Mouse (Mus musculus) adrenal gland, postnatal 14 days (tissue): Measurements from ENCODE around the gene Ppm1l. TPM values are rescaled to one million over a fixed set of nuclear protein-coding genes. Genes with fewer than 3 reads are reported as not detected.

ENCODE experiments used
- DNase-seq: peaks from one replicate; pipeline ENCODE4 v3.0.0; 2021; ENCODE audit warnings: mixed read lengths
- total RNA-seq: library from RNA; stranded (reverse); gene quantifications from 2 replicates; pipeline ENCODE4 v1.2.3, GENCODE M21; 2021

Ppm1l gene
- total RNA-seq, 1 experiment from 2014 or later: 13.5 TPM

- DNase-seq: no peak
These were observed 17.2 kb downstream of the Ppm1l start for GRCm38 (mm10) chr3:69333819-69334218.

- no peak for DNase-seq
These were observed 23.8 kb downstream of the Ppm1l start for GRCm38 (mm10) chr3:69340486-69340885.

DNA sequence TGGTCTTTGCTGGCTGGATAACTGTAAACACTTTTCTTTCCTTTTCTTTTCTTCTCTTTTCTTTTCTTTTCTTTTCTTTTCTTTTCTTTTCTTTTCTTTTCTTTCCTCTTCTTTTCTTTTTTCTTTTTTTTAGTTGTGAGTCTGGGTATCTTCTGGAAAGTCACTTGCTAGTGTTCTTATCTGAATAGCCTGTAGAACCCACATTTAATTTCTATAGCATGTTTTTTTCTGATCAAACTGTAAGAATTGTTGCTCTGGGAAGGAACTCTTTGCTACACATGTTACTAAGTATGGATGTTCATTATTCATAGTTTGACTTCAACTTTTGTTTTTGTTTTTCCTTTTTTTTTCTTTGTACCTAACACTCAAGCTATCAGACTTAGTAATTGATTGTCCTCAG lies 24.3 kb downstream of the Ppm1l start:
- DNase-seq: no peak

DNA sequence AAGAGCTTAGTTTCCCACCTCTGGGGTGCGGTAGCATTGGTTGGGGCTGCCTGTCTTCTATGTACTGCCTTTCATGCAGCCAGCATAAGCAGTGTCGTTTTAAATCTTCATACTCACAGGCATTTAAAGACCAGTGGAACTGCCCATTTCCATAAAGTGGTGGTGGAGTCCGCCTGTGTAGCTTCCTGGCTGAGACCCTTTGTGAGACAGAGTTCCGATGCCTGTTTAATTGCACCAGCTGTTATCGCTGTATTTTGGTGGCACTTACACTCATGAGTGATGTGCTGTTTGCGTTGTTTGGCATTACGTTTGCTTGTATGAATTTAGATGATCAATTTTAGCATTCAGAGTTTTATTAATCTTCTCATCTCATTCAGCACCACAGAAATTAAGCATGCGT lies 24.9 kb downstream of the Ppm1l start:
- DNase-seq: no peak

DNA sequence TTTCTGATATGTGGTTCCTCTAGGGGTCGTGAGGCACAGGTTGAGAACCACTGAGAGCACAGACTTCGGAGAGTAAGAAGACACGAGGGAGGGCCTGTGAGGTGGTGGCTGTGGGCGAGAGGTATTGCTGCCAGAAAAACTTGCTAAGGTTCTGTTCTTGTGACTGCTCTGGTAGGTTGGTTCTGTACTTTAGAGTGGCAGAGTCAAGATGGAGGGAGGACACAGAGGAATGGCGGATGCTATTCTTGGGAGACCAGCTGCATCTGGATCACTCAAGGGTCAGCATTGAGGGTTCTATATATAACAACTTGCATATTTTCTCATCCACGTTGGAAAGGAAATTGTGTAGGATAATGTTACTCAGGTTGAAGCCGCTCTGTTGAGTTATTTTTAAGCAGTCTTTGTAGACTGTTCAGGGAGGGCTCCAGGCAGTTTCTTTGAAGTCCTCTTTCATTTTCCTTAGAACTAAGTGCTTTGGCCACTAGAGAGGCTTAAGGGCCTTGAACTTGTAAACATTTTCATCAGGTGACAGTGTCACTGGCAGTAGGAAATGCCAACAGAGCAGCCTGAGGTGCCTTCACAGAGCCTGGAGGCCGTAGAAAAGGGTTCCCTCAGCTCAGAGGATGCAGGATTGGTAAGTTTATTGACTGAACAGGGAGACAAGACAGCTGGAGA lies 25.7 kb downstream of the Ppm1l start:
- no peak for DNase-seq

- DNase-seq: no peak
These were observed 26.5 kb downstream of the Ppm1l start for GRCm38 (mm10) chr3:69343124-69343523.

- no peak for DNase-seq
These were observed 29.9 kb downstream of the Ppm1l start for GRCm38 (mm10) chr3:69346514-69346913.

GRCm38 (mm10) chr3:69348197-69348920 lies 31.7 kb downstream of the Ppm1l start:
- DNase-seq: peak; percentile 10

DNA sequence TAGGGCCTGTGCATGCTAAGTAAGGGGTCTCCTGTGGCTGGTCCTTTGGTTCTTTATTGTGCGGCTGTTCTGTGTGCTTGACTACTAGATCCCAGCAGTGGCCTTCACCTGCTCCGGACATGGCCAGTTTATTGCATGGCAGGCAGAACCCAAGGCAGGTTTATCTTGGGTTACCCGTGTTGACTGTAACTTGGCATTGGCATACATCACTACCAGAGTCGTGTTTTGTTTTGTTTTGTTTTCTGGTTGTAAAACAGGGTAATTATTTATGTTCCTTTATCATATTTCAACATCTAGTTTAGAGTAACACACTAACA lies 32.2 kb downstream of the Ppm1l start:
- DNase-seq: no peak

- DNase-seq: no peak
These were observed 33.3 kb downstream of the Ppm1l start for GRCm38 (mm10) chr3:69349973-69350372.

- DNase-seq: no peak
These were observed 35.5 kb downstream of the Ppm1l start for GRCm38 (mm10) chr3:69352194-69352593.

DNA sequence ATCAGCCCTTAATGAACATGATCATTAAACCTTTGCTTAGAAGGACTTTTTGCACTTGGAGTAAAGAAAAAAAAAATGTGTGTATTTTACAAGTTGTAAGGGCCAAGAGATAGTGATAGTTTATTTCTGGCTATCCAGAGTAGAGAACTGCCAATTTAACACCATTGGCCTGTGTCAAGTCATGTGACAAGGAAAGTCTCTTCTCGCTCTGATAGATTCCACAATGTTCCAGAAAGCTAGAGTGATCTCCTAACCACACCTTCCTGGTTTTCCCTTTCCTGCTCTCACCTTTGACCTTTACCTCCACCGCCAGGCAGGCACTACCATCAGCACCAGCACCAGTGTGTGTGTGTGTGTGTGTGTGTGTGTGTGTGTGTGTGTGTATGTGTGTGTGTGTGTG lies 38.0 kb downstream of the Ppm1l start:
- no peak for DNase-seq

GRCm38 (mm10) chr3:69356078-69356665 lies 39.5 kb downstream of the Ppm1l start:
- DNase-seq: no peak

DNA sequence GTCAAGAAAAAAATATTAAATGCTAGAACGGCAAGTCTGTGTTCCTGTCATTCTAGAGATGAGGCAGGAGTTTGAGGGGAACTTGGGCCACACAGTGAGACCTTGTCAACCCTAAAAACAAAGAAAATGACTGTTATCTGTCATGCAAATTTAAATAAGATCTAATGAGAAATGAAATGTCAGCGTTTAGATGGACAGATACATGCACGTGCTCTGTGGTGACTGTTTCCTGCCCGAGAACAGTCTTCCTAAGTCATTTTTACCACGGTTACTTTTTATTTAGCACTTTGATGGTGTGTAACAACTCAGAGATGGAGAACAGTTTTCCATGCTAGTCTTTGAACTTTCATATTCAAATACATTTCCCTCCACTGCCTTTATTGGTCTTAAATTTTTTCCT lies 40.1 kb downstream of the Ppm1l start:
- DNase-seq: no peak

DNA sequence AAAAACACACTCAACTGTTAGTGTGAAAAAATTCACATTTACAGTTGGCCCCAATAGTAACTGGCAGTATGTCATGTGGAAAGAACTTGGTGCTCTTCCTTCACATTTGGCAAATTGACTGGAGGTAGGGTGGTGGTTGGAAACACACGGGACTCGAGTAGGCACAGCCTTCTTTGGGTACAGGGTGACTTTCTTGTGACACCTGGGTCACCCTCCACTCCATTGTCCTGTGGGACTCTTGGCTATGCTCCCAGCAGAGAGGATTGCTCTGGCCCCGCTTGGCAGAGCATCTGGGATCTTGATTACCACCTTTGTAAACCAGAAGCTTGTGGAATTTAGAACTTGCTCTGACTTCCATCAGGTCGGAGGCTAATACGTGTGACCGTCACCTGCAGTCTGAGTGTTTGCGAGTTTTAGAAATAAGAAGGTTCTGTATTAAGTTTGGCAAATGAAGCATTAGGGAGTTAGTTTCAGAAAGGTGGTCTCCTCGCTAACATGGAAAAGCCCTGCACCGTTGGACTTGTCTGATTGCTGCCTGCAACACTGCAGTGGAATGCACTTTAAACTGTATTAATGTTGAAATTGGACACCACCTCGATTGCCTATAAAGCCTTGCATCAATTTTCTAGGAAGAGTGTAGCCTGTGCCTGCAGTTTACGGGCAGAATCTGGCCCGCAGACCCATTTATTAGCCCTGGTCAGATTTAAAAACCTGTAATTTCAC lies 41.4 kb downstream of the Ppm1l start:
- DNase-seq: no peak

GRCm38 (mm10) chr3:69358620-69358964 lies 41.9 kb downstream of the Ppm1l start:
- DNase-seq: no peak

GRCm38 (mm10) chr3:69360263-69360895 lies 43.7 kb downstream of the Ppm1l start:
- no peak for DNase-seq

GRCm38 (mm10) chr3:69361487-69362349 lies 45.1 kb downstream of the Ppm1l start:
- DNase-seq: no peak

GRCm38 (mm10) chr3:69362350-69362790 lies 45.7 kb downstream of the Ppm1l start:
- no peak for DNase-seq

DNA sequence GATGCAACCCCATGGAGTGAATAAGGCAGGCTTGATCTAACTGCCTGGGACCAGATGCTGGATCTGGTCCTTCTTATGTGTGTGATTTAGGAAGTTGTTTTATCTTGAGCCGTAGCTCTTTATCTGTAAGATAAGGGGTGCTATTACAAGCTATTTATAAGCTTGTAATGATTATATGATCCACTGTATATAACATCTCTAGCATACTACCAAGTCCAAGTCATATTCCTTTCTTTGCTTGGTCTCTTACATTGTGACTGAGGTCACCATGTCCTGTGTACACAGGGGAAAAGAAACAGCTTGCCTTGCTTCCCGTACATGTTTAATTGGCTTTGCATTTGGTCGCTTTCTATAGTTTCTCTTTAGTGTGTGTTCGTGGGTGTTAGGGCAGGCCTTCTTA lies 46.2 kb downstream of the Ppm1l start:
- DNase-seq: no peak

DNA sequence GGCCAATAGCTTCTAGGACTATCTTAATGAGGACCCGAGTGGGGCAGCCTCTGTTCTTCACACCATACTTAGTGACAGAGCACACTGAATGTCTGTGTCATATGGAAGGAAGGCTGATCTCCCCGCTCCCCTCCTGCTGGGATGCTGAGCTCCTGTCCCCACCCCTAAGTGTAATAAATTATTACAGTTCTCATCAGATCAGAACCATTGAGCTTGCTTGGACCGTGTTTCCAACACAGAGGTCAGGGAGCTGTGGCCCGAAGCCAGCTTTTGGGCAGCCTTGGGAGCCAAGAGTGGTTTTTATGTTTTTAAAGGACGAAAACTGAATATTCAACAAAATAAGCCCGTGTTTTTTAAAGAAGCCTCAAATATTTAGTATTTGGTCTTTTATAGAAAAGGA lies 47.5 kb downstream of the Ppm1l start:
- DNase-seq: peak; percentile 49

DNA sequence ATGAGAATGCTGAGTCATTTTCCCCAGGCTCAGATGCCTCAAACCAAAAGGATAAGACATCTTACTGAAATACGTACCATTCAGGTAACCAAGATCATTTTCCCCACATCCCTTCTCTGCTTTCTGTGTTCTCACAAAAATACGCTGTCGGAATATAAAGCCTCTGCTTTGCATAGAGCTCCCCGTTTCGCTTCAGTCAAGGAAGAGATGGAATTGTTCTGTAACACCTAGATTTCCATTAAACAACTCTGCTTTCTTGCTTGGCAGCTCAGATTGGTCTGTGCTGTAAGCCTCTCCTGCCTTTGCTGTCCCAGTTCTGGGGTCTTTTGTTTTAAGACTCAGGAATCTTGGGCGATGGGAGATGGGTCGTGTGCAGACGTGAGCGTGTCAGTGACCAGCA lies 51.3 kb downstream of the Ppm1l start:
- DNase-seq: no peak
